Mouse (Mus musculus) olfactory bulb, adult 2 months (tissue): ENCODE results near the gene Ptpn1.

Source experiments
- CTCF ChIP-seq: fragments of 200-500 bp; IDR thresholded peaks from 2 replicates; pipeline ENCODE4 v1.5.1; 2012; ENCODE audit warnings: low read depth, mild to moderate bottlenecking, low read length, moderate library complexity; ENCODE audit not compliant: insufficient read depth
- POLR2A ChIP-seq: fragments of 200-500 bp; IDR thresholded peaks from 2 replicates; pipeline ENCODE4 v1.6.1; 2012; ENCODE audit warnings: mild to moderate bottlenecking, low read depth, low read length, moderate library complexity; ENCODE audit not compliant: insufficient read depth

DNA sequence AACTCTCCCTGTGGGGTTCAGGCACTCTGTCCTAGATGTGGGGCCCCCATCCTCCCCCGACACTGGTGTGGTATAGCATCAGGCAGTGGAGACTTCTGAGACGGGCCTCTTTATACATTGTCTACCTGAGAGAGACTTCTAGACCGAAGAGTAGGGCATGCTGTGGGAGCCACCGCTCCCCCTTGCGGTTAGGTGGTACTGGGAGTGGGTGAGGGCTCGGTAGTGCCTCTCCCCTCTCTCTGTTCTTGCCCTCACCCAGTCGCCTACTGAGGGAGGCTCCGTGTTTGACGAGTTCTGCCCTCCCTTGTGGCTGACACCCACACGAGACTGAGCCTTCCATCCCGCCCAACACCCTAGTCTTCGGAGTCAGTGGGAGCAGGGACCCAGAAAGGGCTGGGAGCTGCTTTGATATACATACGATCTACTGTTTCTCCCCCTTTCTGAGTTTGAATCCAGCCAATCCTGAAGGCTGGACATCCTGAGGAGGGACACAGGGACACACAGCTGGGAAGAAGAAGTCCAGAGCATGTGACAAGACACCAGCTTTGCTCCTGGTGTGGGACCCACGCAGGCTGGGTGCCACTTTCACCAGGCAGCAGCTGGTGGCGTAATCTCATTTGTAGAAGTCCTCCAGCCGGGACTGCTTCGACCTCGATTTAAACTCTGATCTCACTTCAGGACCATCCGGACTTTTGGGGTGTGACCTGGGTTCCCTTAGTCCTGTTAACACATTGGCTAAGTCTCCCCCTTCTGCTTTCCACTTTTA lies 64.2 kb downstream of the Ptpn1 start:
- TF ChIP-seq CTCF (no peak), POLR2A (no peak)
